ENCODE assay signal across 14 mouse cellular contexts in the genomic region with DNA sequence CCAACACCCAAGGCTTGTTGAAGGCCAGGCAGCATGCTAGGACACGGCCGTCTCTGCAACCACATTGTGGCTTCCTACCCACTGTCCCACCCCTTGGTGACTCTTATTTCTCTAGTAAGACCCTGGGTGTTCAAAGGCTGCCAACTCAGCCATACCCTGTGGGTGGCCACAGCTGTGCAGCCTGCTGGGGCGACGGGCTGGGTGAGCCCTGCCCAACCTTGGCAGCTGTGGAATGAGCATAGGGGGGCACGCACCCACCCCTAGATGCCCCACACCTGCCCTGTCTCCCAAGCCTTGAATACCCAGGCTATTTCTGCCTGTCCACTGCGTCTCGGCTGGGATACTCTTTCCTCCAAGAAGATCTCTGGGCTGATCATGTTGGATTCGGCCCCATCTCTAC.
DNase-seq lines count a peak whose midpoint lies in the region; ATAC-seq lines count a peak whose summit lies in the region.
"Had no signal": no experiment of that assay in that cellular context is flagged by ENCODE, and none has a peak within 500 bp of the region (broad histone marks: within the 10 kb centered on the region; RNA-seq: fewer than 3 reads in every experiment).

No protein-coding gene starts in this region.

- H3K4me3 ChIP-seq in neural tube, embryonic 11.5 days (ENCODE audit: low read depth, low read length) = no peak overlapping the region
- no peak overlapping the region for H3K4me3 ChIP-seq in hindbrain, embryonic 11.5 days (ENCODE audit: low read depth, low read length)
- H3K4me3 ChIP-seq in midbrain, embryonic 12.5 days = no peak overlapping the region

- H3K27me3 ChIP-seq in neural tube, embryonic 11.5 days (ENCODE audit: control insufficient read depth, insufficient read depth, low read length) = no peaks in the 10 kb centered on the region
- no peaks in the 10 kb centered on the region for H3K27me3 ChIP-seq in hindbrain, embryonic 11.5 days (ENCODE audit: control insufficient read depth, insufficient read depth, low read length)
- H3K27me3 ChIP-seq in midbrain, embryonic 12.5 days = peaks cover 10% of the 10 kb centered on the region; the same call in 1 of the 2 replicates
- H3K27me3 ChIP-seq: Patski had no signal

- H3K4me2 ChIP-seq in neural tube, embryonic 11.5 days (ENCODE audit: low read depth) = no peak overlapping the region
- no peak overlapping the region for H3K4me2 ChIP-seq in hindbrain, embryonic 11.5 days (replicated peaks; ENCODE audit: low read depth, low read length)
- H3K4me2 ChIP-seq in midbrain, embryonic 12.5 days (replicated peaks) = peak overlapping the region; percentile 49; the same call in 1 of the 2 replicates

- ATAC-seq in neural tube, embryonic 11.5 days (ENCODE audit: insufficient read depth, low FRiP score, low TSS enrichment) = no peak
- ATAC-seq in hindbrain, embryonic 11.5 days (ENCODE audit: low FRiP score) = no peak
- ATAC-seq in midbrain, embryonic 12.5 days (ENCODE audit: low FRiP score, low read depth) = no peak
- ATAC-seq in monocyte, adult 5-6 weeks (replicated peaks; ENCODE audit: insufficient number of reproducible peaks, low FRiP score, low TSS enrichment, poor library complexity, severe bottlenecking) = no peak
- ATAC-seq: inflammation-experienced regulatory T-cells, adult 6 months; Patski had no signal

- H3K27ac ChIP-seq in neural tube, embryonic 11.5 days (ENCODE audit: low read depth, low read length) = peak overlapping the region; percentile 98; the same call in 1 of the 2 replicates
- peak overlapping the region; percentile 98 for H3K27ac ChIP-seq in hindbrain, embryonic 11.5 days (ENCODE audit: low read depth, low read length)
- H3K27ac ChIP-seq in midbrain, embryonic 12.5 days (replicated peaks) = peak overlapping the region; percentile 100

- H3K4me1 ChIP-seq in neural tube, embryonic 11.5 days (ENCODE audit: control insufficient read depth, insufficient read depth, low read length) = peaks cover 70% of the 10 kb centered on the region
- H3K4me1 ChIP-seq in hindbrain, embryonic 11.5 days (replicated peaks; ENCODE audit: control insufficient read depth, insufficient read depth, low read length) = peaks cover 78% of the 10 kb centered on the region
- H3K4me1 ChIP-seq in midbrain, embryonic 12.5 days = peaks cover 100% of the 10 kb centered on the region

- 81% methylated on average over 8 of the region's 8 CpGs for WGBS in neural tube, embryonic 11.5 days
- 76% methylated on average over 8 of the region's 8 CpGs for WGBS in hindbrain, embryonic 11.5 days
- 74% methylated on average over 8 of the region's 8 CpGs for WGBS in midbrain, embryonic 12.5 days

- no peak for DNase-seq in neural tube, embryonic 11.5 days (ENCODE audit: low spot score)
- DNase-seq in neural tube, embryonic 10.5 days (ENCODE audit: extremely low spot score, low spot score) = no peak
- DNase-seq in hindbrain, embryonic 11.5 days (ENCODE audit: low spot score) = no peak
- no peak for DNase-seq in adrenal gland, postnatal 14 days
- DNase-seq in kidney, postnatal 36 days = no peak
- DNase-seq: B cell, adult 2 months; gastrocnemius, postnatal 14 days; layer of hippocampus, adult 9-11 months; lung, adult 2 months; lung, postnatal 4 days had no signal

- no peaks in the 10 kb centered on the region for H3K9me3 ChIP-seq in neural tube, embryonic 11.5 days (ENCODE audit: control insufficient read depth, low read length)
- no peaks in the 10 kb centered on the region for H3K9me3 ChIP-seq in hindbrain, embryonic 11.5 days (ENCODE audit: control insufficient read depth, low read length)
- no peaks in the 10 kb centered on the region for H3K9me3 ChIP-seq in midbrain, embryonic 12.5 days

- peak overlapping the region; percentile 18; the same call in 1 of the 2 replicates for H3K9ac ChIP-seq in neural tube, embryonic 11.5 days (ENCODE audit: low read length)
- peak overlapping the region; percentile 13; the same call in 1 of the 2 replicates for H3K9ac ChIP-seq in hindbrain, embryonic 11.5 days (ENCODE audit: low read depth, low read length)
- peak overlapping the region; percentile 25; the same call in 1 of the 2 replicates for H3K9ac ChIP-seq in midbrain, embryonic 12.5 days (replicated peaks)

- no peaks in the 10 kb centered on the region; the same call in 1 of the 2 replicates for H3K36me3 ChIP-seq in neural tube, embryonic 11.5 days (ENCODE audit: control insufficient read depth, insufficient read depth, low read length)
- no peaks in the 10 kb centered on the region for H3K36me3 ChIP-seq in hindbrain, embryonic 11.5 days (ENCODE audit: control insufficient read depth, insufficient read depth, low read length)
- peaks cover 5% of the 10 kb centered on the region; the same call in 1 of the 2 replicates for H3K36me3 ChIP-seq in midbrain, embryonic 12.5 days
